Mouse (Mus musculus) forebrain, embryonic 14.5 days (tissue): ENCODE data around the gene Olfr788. TPM values are rescaled to one million over a fixed set of nuclear protein-coding genes. Genes with fewer than 3 reads are reported as not detected.

Experiments used
- polyA plus RNA-seq: library from polyadenylated mRNA; unstranded; fragments of >200 nt; fragmentation: Nextera tagmentation; extraction: Ambion mirVana; gene quantifications from 2 replicates; pipeline ENCODE4 v1.2.1, GENCODE M21; 2014

Gene Olfr788
- polyA plus RNA-seq, 1 experiment from 2014 or later, result not detected

Other genes starting within 250 kb of the Olfr788 start
- gene Olfr774, start 234.8 kb upstream of the Olfr788 start, polyA plus RNA-seq, result not detected in 2 replicates
- gene Olfr775, start 222.6 kb upstream of the Olfr788 start, polyA plus RNA-seq, result not detected in 2 replicates
- not detected in 2 replicates for gene Olfr776, start 211.9 kb upstream of the Olfr788 start, polyA plus RNA-seq
- gene Olfr777, start 199.5 kb upstream of the Olfr788 start, polyA plus RNA-seq, result not detected in 2 replicates
- not detected in 2 replicates for gene Olfr780, start 152.9 kb upstream of the Olfr788 start, polyA plus RNA-seq
- not detected in 2 replicates for gene Olfr781, start 142.1 kb upstream of the Olfr788 start, polyA plus RNA-seq
- gene Olfr782, start 122.1 kb upstream of the Olfr788 start, polyA plus RNA-seq, result not detected in 2 replicates
- 0.09 TPM in 1 of 2 replicates, not detected in the other for gene Olfr784, start 86.9 kb upstream of the Olfr788 start, polyA plus RNA-seq
- not detected in 2 replicates for gene Olfr785, start 65.6 kb upstream of the Olfr788 start, polyA plus RNA-seq
- not detected in 2 replicates for gene Olfr786, start 43.7 kb upstream of the Olfr788 start, polyA plus RNA-seq
- not detected in 2 replicates for gene Olfr787, start 9.1 kb upstream of the Olfr788 start, polyA plus RNA-seq
- gene Olfr789, start 13.8 kb downstream of the Olfr788 start, polyA plus RNA-seq, result not detected in 2 replicates
- gene Olfr790, start 27.5 kb downstream of the Olfr788 start, polyA plus RNA-seq, result not detected in 2 replicates
- gene Olfr791, start 50.8 kb downstream of the Olfr788 start, polyA plus RNA-seq, result not detected in 2 replicates
- not detected in 2 replicates for gene Olfr792, start 68.2 kb downstream of the Olfr788 start, polyA plus RNA-seq
- gene Olfr794, start 96.7 kb downstream of the Olfr788 start, polyA plus RNA-seq, result not detected in 2 replicates
- not detected in 2 replicates for gene Olfr796, start 141.6 kb downstream of the Olfr788 start, polyA plus RNA-seq
- not detected in 2 replicates for gene Olfr798, start 156.9 kb downstream of the Olfr788 start, polyA plus RNA-seq
- not detected in 2 replicates for gene Olfr799, start 166.5 kb downstream of the Olfr788 start, polyA plus RNA-seq
- not detected in 2 replicates for gene Olfr800, start 186.7 kb downstream of the Olfr788 start, polyA plus RNA-seq
- not detected in 2 replicates for gene Olfr801, start 202.9 kb downstream of the Olfr788 start, polyA plus RNA-seq
- gene Olfr802, start 217.2 kb downstream of the Olfr788 start, polyA plus RNA-seq, result not detected in 2 replicates
- not detected in 2 replicates for gene Olfr803, start 223.3 kb downstream of the Olfr788 start, polyA plus RNA-seq
- gene Olfr804, start 232.2 kb downstream of the Olfr788 start, polyA plus RNA-seq, result not detected in 2 replicates